Mouse (Mus musculus) ES-Bruce4 (cell line): Measurements from ENCODE around the gene Gm17402. TPM values are rescaled to one million over a fixed set of nuclear protein-coding genes. Genes with fewer than 3 reads are reported as not detected.

ENCODE experiments used
- H3K27ac ChIP-seq: 2 replicates; pipeline ENCODE4 v1.5.1; 2012; ENCODE audit warnings: low read length, inconsistent platforms; ENCODE audit not compliant: insufficient read depth
- H3K27me3 ChIP-seq: 2 replicates; pipeline ENCODE4 v1.6.1; 2012; ENCODE audit warnings: mild to moderate bottlenecking, low read length, inconsistent platforms; ENCODE audit not compliant: control insufficient read depth, poor library complexity, insufficient read depth, severe bottlenecking
- H3K36me3 ChIP-seq: 2 replicates; pipeline ENCODE4 v1.6.1; 2012; ENCODE audit warnings: inconsistent platforms, mild to moderate bottlenecking, low read length, moderate library complexity; ENCODE audit not compliant: control insufficient read depth, poor library complexity, insufficient read depth, severe bottlenecking
- H3K4me1 ChIP-seq: one replicate; pipeline ENCODE4 v1.8.1; 2011; ENCODE audit warnings: low read length; ENCODE audit not compliant: control insufficient read depth, insufficient read depth
- H3K4me3 ChIP-seq: 2 replicates; pipeline ENCODE4 v1.5.1; 2011; ENCODE audit warnings: low read depth, mild to moderate bottlenecking, low read length
- H3K9ac ChIP-seq: 2 replicates; pipeline ENCODE4 v1.6.1; 2012; ENCODE audit warnings: low read depth, mild to moderate bottlenecking, inconsistent platforms; ENCODE audit not compliant: poor library complexity, severe bottlenecking
- H3K9me3 ChIP-seq: replicated peaks from 2 replicates; pipeline ENCODE4 v1.6.1; 2012; ENCODE audit warnings: mild to moderate bottlenecking, low read length, inconsistent platforms; ENCODE audit not compliant: control insufficient read depth, poor library complexity, insufficient read depth, severe bottlenecking
- CTCF ChIP-seq: IDR thresholded peaks from one replicate; pipeline ENCODE4 v1.8.1; 2011; ENCODE audit warnings: low read depth, low read length
- EP300 ChIP-seq: IDR thresholded peaks from 2 replicates; pipeline ENCODE4 v1.6.1; 2011; ENCODE audit warnings: low read depth, low read length; ENCODE audit not compliant: insufficient read depth
- POLR2A ChIP-seq: IDR thresholded peaks from one replicate; pipeline ENCODE4 v1.8.1; 2011; ENCODE audit warnings: low read length; ENCODE audit not compliant: insufficient read depth
- polyA plus RNA-seq: library from polyadenylated mRNA; stranded (reverse); fragments of >200 nt; gene quantifications from 2 replicates; pipeline ENCODE4 v1.2.4, GENCODE M21; 2011; ENCODE audit warnings: low read depth; ENCODE audit not compliant: missing spikeins, insufficient read depth, insufficient read length

The Gm17402 gene
- polyA plus RNA-seq, 1 experiment, result not detected

- Histone ChIP-seq H3K27me3 (no peaks in the 10 kb centered on the region), H3K36me3 (no peaks in the 10 kb centered on the region), H3K9ac (no peak overlapping the region), H3K9me3 (no peaks in the 10 kb centered on the region), H3K4me3 (no peak overlapping the region), H3K27ac (no peak overlapping the region), H3K4me1 (no peaks in the 10 kb centered on the region)
- TF ChIP-seq CTCF, result no peak
- TF ChIP-seq POLR2A, result no peak
- no peak for TF ChIP-seq EP300
These were observed 23.4 kb downstream of the Gm17402 start for GRCm38 (mm10) chr3:67351406-67352127.

GRCm38 (mm10) chr3:67346674-67347073 is 28.3 kb downstream of the Gm17402 start:
- H3K4me1 ChIP-seq, result no peaks in the 10 kb centered on the region
- H3K36me3 ChIP-seq, result no peaks in the 10 kb centered on the region
- H3K9ac ChIP-seq, result no peak overlapping the region
- no peak overlapping the region for H3K27ac ChIP-seq
- TF ChIP-seq EP300 (no peak), POLR2A (no peak), CTCF (no peak)
- no peaks in the 10 kb centered on the region for H3K9me3 ChIP-seq
- no peaks in the 10 kb centered on the region for H3K27me3 ChIP-seq
- H3K4me3 ChIP-seq, result no peak overlapping the region

GRCm38 (mm10) chr3:67344599-67344998 is 30.4 kb downstream of the Gm17402 start:
- Histone ChIP-seq H3K4me1 (no peaks in the 10 kb centered on the region), H3K36me3 (no peaks in the 10 kb centered on the region), H3K4me3 (no peak overlapping the region), H3K9ac (no peak overlapping the region), H3K9me3 (no peaks in the 10 kb centered on the region), H3K27me3 (no peaks in the 10 kb centered on the region), H3K27ac (no peak overlapping the region)
- TF ChIP-seq CTCF (no peak), EP300 (no peak), POLR2A (no peak)

GRCm38 (mm10) chr3:67343004-67343662 is 31.8 kb downstream of the Gm17402 start:
- Histone ChIP-seq H3K9ac (no peak overlapping the region), H3K4me3 (no peak overlapping the region), H3K27ac (no peak overlapping the region), H3K27me3 (no peaks in the 10 kb centered on the region), H3K9me3 (no peaks in the 10 kb centered on the region), H3K4me1 (no peaks in the 10 kb centered on the region), H3K36me3 (no peaks in the 10 kb centered on the region)
- TF ChIP-seq POLR2A (no peak), EP300 (no peak), CTCF (no peak)

GRCm38 (mm10) chr3:67340921-67341320 is 34.0 kb downstream of the Gm17402 start:
- no peak overlapping the region for H3K9ac ChIP-seq
- H3K9me3 ChIP-seq, result no peaks in the 10 kb centered on the region
- TF ChIP-seq POLR2A, result no peak
- no peak for TF ChIP-seq CTCF
- no peak for TF ChIP-seq EP300
- H3K36me3 ChIP-seq, result no peaks in the 10 kb centered on the region
- no peak overlapping the region for H3K4me3 ChIP-seq
- no peak overlapping the region for H3K27ac ChIP-seq
- H3K27me3 ChIP-seq, result no peaks in the 10 kb centered on the region
- no peaks in the 10 kb centered on the region for H3K4me1 ChIP-seq

GRCm38 (mm10) chr3:67339558-67339957 is 35.4 kb downstream of the Gm17402 start:
- Histone ChIP-seq H3K36me3 (no peaks in the 10 kb centered on the region), H3K4me3 (no peak overlapping the region), H3K9ac (no peak overlapping the region), H3K9me3 (no peaks in the 10 kb centered on the region), H3K27me3 (no peaks in the 10 kb centered on the region), H3K4me1 (no peaks in the 10 kb centered on the region), H3K27ac (no peak overlapping the region)
- TF ChIP-seq POLR2A (no peak), CTCF (no peak), EP300 (no peak)
